Mouse (Mus musculus) mesoderm, embryonic 11.5 days (tissue): ENCODE measurements at regions not wholly inside any gene's neighbourhood (a gene's known extent, or its start where the extent isn't known, plus 50 kb on each side); places are given as distances from the start of the nearest gene placed in this dataset.

Source experiments
- DNase-seq: peaks from one replicate; pipeline ENCODE4 v3.0.0-alpha.2; 2012; ENCODE audit warnings: low read depth, low spot score

- DNase-seq: no peak
Measured at GRCm38 (mm10) chr13:101433162-101433561, 334.9 kb downstream of the Pik3r1 start.

- DNase-seq: no peak
Measured at GRCm38 (mm10) chr13:101427426-101428221, 340.4 kb downstream of the Pik3r1 start.

- DNase-seq: no peak
Measured at GRCm38 (mm10) chr13:101426461-101426860, 341.6 kb downstream of the Pik3r1 start.

GRCm38 (mm10) chr13:101422082-101422481 is 345.9 kb downstream of the Pik3r1 start:
- DNase-seq: no peak

- no peak for DNase-seq
Measured at GRCm38 (mm10) chr13:101419457-101420025, 348.5 kb downstream of the Pik3r1 start.

- DNase-seq: no peak
Measured at GRCm38 (mm10) chr13:101418272-101418671, 349.7 kb downstream of the Pik3r1 start.

GRCm38 (mm10) chr13:101408885-101409284 is 359.1 kb downstream of the Pik3r1 start:
- DNase-seq: no peak

- no peak for DNase-seq
Measured at GRCm38 (mm10) chr13:101407633-101408032, 360.4 kb downstream of the Pik3r1 start.

- no peak for DNase-seq
Measured at GRCm38 (mm10) chr13:101373581-101374189, 394.3 kb downstream of the Pik3r1 start.

- DNase-seq: no peak
Measured at GRCm38 (mm10) chr13:101371906-101372305, 396.1 kb downstream of the Pik3r1 start.

GRCm38 (mm10) chr13:101368170-101368569 is 399.8 kb downstream of the Pik3r1 start:
- no peak for DNase-seq

GRCm38 (mm10) chr13:101355363-101355762 is 412.7 kb downstream of the Pik3r1 start:
- no peak for DNase-seq

- no peak for DNase-seq
Measured at GRCm38 (mm10) chr13:101351123-101351522, 416.9 kb downstream of the Pik3r1 start.

- no peak for DNase-seq
Measured at GRCm38 (mm10) chr13:101349354-101349753, 418.7 kb downstream of the Pik3r1 start.

- DNase-seq: no peak
Measured at GRCm38 (mm10) chr13:101338280-101338872, 429.6 kb downstream of the Pik3r1 start.

GRCm38 (mm10) chr13:101318621-101319020 is 449.4 kb downstream of the Pik3r1 start:
- no peak for DNase-seq

- DNase-seq: no peak
Measured at GRCm38 (mm10) chr13:101316336-101316735, 451.7 kb downstream of the Pik3r1 start.

GRCm38 (mm10) chr13:101314040-101314439 is 454.0 kb downstream of the Pik3r1 start:
- DNase-seq: no peak

GRCm38 (mm10) chr13:101311634-101312314 is 456.2 kb downstream of the Pik3r1 start:
- DNase-seq: no peak

GRCm38 (mm10) chr13:101308724-101309123 is 459.3 kb downstream of the Pik3r1 start:
- DNase-seq: no peak

- DNase-seq: no peak
Measured at GRCm38 (mm10) chr13:101305695-101306413, 462.2 kb downstream of the Pik3r1 start.
